Mouse (Mus musculus) liver (tissue): ENCODE data around the gene Qk.
A peak's percentile ranks its signal among the peaks of the same experiment; 100 is the strongest.

Experiments used
- DNase-seq: peaks from one replicate; pipeline ENCODE4 v3.0.0-alpha.2; 2020; ENCODE audit warnings: mixed read lengths

The Qk gene

GRCm38 (mm10) chr17:10325921-10326320, 6.3 kb upstream of the Qk start:
- DNase-seq: no peak

GRCm38 (mm10) chr17:10321754-10322153, 2.1 kb upstream of the Qk start:
- no peak for DNase-seq

- no peak for DNase-seq
These were observed 1.4 kb upstream of the Qk start for GRCm38 (mm10) chr17:10321092-10321491.

GRCm38 (mm10) chr17:10320456-10320790, 769 bp upstream of the Qk start:
- DNase-seq: no peak

GRCm38 (mm10) chr17:10319431-10319684, 296 bp downstream of the Qk start:
- DNase-seq: no peak

GRCm38 (mm10) chr17:10318561-10319430, 858 bp downstream of the Qk start:
- peak; percentile 84 for DNase-seq

- peak; percentile 74 for DNase-seq
These were observed 1.6 kb downstream of the Qk start for GRCm38 (mm10) chr17:10317981-10318551.

GRCm38 (mm10) chr17:10317186-10317585, 2.5 kb downstream of the Qk start:
- peak; percentile 35 for DNase-seq

GRCm38 (mm10) chr17:10316446-10316845, 3.2 kb downstream of the Qk start:
- no peak for DNase-seq

GRCm38 (mm10) chr17:10310046-10310445, 9.6 kb downstream of the Qk start:
- DNase-seq: no peak

GRCm38 (mm10) chr17:10309135-10309623, 10.5 kb downstream of the Qk start:
- no peak for DNase-seq

- DNase-seq: no peak
These were observed 13.2 kb downstream of the Qk start for GRCm38 (mm10) chr17:10306424-10306823.

GRCm38 (mm10) chr17:10304001-10304400, 15.7 kb downstream of the Qk start:
- DNase-seq: no peak

GRCm38 (mm10) chr17:10300968-10301795, 18.5 kb downstream of the Qk start:
- DNase-seq: no peak

GRCm38 (mm10) chr17:10299396-10299795, 20.3 kb downstream of the Qk start:
- DNase-seq: no peak

- no peak for DNase-seq
These were observed 27.1 kb downstream of the Qk start for GRCm38 (mm10) chr17:10292520-10292919.

GRCm38 (mm10) chr17:10284772-10285171, 34.9 kb downstream of the Qk start:
- DNase-seq: no peak

GRCm38 (mm10) chr17:10279532-10279931, 40.1 kb downstream of the Qk start:
- no peak for DNase-seq

- no peak for DNase-seq
These were observed 50.1 kb downstream of the Qk start for GRCm38 (mm10) chr17:10269518-10269917.

- no peak for DNase-seq
These were observed 51.2 kb downstream of the Qk start for GRCm38 (mm10) chr17:10268468-10268867.

GRCm38 (mm10) chr17:10266207-10266606, 53.4 kb downstream of the Qk start:
- no peak for DNase-seq

GRCm38 (mm10) chr17:10251252-10251958, 68.2 kb downstream of the Qk start:
- DNase-seq: no peak

- no peak for DNase-seq
These were observed 79.6 kb downstream of the Qk start for GRCm38 (mm10) chr17:10240081-10240480.
